Mouse (Mus musculus) right cerebral cortex, postnatal 36 days (tissue): ENCODE measurements around the gene Qrich1.
A peak's percentile ranks its signal among the peaks of the same experiment; 100 is the strongest.

Experiments used
- DNase-seq, 2 experiments: peaks; one replicate each; pipeline ENCODE4 v3.0.0; 2022; ENCODE audit warnings: low spot score in 2 of 2, mixed read lengths in 1 of 2

Qrich1 gene

GRCm38 (mm10) chr9:108492043-108492750 lies 24.4 kb upstream of the Qrich1 start:
- no peak for DNase-seq

DNA sequence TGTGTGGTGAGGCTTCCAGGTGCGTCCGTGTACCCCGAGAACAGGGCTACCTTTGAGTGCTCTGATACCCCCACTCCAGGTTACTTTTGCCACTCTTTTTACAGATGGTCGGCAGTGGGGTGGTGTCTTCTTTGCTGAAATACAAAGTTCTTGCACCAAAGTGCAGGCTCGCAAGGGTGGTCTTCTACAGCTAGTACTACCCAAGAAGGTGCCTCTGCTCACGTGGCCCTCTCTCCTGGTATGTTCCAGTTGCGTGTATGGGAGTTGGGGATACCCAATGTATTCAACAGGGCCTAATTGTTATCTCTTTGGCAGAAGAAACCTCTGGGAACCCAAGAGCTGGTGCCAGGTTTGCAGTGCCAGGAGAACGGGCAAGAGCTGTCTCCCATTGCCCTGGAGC lies 23.4 kb upstream of the Qrich1 start:
- no peak for DNase-seq

- DNase-seq, result no peak
These were observed 22.3 kb upstream of the Qrich1 start for GRCm38 (mm10) chr9:108494146-108494825.

GRCm38 (mm10) chr9:108494905-108495304 lies 21.7 kb upstream of the Qrich1 start:
- DNase-seq, result no peak

DNA sequence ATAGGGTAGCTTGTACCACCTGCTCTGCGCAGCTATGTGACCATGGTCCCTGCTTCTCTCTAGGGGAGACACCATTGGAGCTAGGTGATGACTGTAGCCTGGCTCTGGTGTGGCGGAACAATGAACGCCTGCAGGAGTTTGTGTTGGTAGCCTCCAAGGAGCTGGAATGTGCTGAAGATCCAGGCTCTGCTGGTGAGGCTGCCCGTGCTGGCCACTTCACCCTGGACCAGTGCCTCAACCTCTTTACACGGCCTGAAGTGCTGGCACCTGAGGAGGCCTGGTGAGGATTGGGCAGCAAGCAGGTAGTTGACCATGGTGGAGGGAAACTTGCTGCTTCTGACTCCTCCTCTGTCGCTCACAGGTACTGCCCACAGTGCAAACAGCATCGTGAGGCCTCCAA lies 17.4 kb upstream of the Qrich1 start:
- DNase-seq, result no peak

- DNase-seq, result no peak
These were observed 16.7 kb upstream of the Qrich1 start for GRCm38 (mm10) chr9:108499943-108500342.

DNA sequence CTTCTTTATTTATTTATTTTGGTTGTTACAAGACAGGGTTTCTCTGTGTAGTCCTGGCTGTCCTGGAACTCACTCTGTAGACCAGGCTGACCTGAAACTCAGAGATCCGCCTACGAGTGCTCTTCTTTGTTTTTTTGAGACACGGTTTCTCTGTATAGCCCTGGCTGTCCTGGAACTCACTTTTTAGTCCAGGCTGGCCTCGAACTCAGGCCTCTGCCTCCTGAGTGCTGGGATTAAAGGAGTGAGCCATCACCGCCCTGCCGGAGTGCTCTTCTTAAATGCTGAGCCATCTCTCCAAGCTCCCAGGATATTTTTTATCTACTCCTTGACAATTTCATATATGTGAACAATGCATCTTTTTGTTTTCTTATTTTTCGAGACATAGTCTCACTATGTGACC lies 9.7 kb upstream of the Qrich1 start:
- DNase-seq, result no peak

DNA sequence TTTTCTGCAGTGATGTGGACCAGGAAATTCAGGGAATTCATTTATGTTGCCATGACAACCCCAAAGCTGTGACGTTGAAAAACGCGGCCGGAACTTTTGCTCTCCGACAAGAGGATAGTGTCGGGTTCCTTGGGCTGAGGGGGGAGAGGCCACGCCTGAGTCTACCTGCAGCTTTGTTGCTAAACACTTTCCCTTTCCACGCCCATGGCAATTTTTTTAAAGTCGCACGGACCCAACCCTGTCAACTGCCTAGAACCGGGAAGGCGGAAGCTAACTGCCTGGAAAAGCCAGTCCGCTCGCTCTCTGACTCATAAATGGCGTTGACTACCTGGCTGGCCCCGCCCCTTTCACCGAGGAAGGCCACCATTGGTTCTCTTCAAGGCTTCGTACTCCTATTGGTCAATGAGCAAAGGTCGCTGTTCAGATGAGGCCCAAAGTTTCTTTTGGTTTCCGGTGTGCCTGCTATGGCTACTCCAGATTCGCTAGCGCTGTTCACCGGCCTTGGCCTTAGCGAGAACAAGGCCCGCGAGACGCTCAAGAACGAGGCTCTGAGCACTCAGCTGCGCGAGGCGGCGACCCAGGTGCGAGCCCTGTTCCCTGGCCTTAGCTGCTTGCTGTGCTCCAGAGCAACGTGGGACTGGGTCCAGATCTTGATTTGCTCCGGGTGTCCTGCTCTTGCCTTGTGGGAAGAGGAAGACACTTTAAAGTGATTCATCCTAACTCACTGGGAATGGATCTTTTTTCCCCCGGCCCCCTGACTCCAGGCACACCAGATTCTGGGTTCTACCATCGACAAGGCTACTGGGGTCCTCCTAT lies 8.8 kb upstream of the Qrich1 start, which contains the start of gene Qars:
Gene Qars (plus strand): TSS at position 88 of the 816 bp plus-strand sequence.
- DNase-seq, result peak; percentile 93 to 95

GRCm38 (mm10) chr9:108508776-108509175 lies 7.8 kb upstream of the Qrich1 start:
- no peak for DNase-seq

- DNase-seq, result peak; percentile 71 to 74
These were observed 786 bp downstream of the Qrich1 start for GRCm38 (mm10) chr9:108517253-108517930.

GRCm38 (mm10) chr9:108517931-108518332 lies 1.3 kb downstream of the Qrich1 start:
- DNase-seq, result peak; percentile 32 to 41

DNA sequence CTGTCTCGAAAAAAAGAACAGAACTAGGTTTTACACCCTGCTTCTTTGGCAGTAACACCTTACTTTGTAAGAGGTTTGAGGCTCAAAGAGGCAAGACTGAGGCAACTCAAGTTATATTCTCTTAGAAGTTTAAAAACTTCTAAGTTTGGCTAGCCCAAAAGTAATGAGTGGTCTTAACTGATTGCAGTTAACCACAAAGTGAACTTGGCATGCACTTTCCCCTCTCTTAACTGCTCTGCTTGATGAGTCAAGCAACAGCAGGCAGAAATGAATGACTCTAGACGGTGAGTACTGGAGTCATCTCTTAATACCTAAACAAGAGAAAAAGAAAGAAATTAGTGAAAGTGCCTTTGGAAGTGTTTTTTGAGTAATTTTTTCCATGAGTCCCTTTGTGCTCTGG lies 5.0 kb downstream of the Qrich1 start:
- no peak for DNase-seq

- DNase-seq, result no peak
These were observed 6.7 kb downstream of the Qrich1 start for GRCm38 (mm10) chr9:108523341-108523740.

DNA sequence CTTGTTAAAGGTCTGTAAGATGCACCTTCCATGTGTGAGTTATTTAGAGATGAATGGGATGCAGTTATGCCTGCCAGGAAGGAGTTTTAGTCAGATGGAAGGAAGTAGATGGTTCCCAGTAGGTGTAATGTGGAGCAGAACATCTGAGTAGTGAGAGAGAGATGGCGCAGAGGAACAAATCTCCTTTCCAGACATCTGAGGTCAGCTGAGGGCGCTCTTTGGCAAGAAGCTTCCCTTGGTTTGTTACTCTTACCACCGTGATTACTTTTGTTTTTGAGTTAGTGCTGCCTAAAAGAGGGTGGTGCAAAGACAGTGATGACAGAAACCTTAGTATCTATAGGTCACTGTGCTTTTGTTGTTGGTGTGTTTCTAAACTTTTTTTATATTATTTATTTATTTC lies 8.8 kb downstream of the Qrich1 start:
- no peak for DNase-seq

DNA sequence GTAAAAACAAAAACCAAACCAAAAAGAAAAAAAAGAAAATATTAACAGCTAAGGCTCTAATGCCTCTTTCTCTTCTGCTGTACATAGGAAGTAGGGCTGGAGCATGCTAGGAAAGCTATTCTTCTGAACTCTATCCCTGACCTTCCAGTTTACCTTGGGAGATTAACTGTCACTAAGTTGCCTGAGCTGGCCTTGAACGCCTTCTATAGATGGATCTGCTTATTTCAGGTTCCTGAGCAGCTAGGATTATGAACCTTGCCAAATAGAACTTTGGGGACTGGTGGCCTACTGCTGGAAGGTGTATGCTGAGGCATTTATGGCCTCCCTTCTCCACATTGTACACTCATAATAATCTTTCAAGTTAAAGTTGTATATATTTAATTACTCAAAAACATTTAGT lies 14.3 kb downstream of the Qrich1 start:
- DNase-seq, result no peak

GRCm38 (mm10) chr9:108531496-108531895 lies 14.9 kb downstream of the Qrich1 start:
- no peak for DNase-seq

DNA sequence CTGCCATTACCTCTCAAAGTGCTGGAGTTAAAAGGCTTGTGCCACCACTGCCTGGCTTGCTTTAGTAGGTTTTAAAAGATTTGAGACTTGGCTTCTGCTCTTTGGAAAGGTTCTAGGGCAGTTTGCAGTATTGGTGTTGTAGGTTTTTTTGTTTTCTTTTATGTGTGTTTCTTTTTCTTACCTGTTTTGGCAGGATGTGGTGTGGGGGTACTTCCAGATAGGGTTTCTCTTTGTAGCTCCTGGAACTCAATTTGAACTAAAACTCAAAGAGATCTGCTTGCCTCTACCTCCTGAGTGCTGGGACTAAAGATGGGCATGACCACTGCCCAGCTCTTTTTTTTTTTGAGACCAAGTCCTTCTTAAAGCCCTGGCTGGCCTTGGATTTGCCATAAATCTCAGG lies 24.2 kb downstream of the Qrich1 start:
- DNase-seq, result no peak

- DNase-seq, result no peak
These were observed 29.4 kb downstream of the Qrich1 start for GRCm38 (mm10) chr9:108545986-108546385.

- DNase-seq, result no peak
These were observed 30.3 kb downstream of the Qrich1 start for GRCm38 (mm10) chr9:108546875-108547274.

- no peak for DNase-seq
These were observed 42.6 kb downstream of the Qrich1 start for GRCm38 (mm10) chr9:108559169-108559568.

GRCm38 (mm10) chr9:108560227-108560841 lies 43.7 kb downstream of the Qrich1 start, which contains the start of gene Impdh2:
Impdh2 (plus strand) TSS chr9:108560286.
- DNase-seq, result peak; percentile 90 to 92
